Mouse (Mus musculus): ENCODE results near the gene Ywhag.

The Ywhag gene

GRCm38 (mm10) chr5:135951660-135952059, 17.2 kb upstream of the Ywhag start:
- no peak for DNase-seq (ENCODE audit: low spot score in 2 of 2)

- DNase-seq (ENCODE audit: low spot score in 2 of 2): no peak
Observed at GRCm38 (mm10) chr5:135950710-135951412, 16.4 kb upstream of the Ywhag start.

- DNase-seq (ENCODE audit: low spot score in 2 of 2): no peak
Observed at GRCm38 (mm10) chr5:135946621-135947020, 12.2 kb upstream of the Ywhag start.

DNA sequence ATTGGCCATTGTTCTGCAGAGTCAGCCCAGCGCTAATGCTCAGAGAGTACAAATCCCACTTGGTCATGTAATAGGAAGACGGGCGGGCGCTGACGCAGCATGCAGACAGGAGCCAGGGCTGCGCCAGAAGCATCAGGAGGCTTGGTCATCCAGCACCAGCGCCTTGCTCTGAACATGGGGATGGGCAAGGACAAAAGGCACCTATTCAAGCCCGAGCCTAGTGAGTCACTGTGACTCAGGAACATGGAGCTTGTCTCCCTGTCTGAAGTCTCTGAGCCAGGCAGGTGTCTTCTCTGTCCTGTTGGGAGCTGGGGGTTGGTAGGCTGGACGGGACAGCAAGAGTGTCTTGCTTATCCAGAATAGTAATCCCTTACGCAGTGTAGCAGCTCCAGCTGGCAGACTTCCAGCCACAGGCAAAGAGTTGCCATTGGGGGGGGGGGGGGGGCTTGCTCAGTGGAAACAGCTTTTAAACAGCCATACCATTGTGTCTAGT, 11.5 kb upstream of the Ywhag start:
- DNase-seq (ENCODE audit: low spot score in 2 of 2): no peak

- no peak for DNase-seq (ENCODE audit: low spot score in 2 of 2)
Observed at GRCm38 (mm10) chr5:135942710-135943109, 8.3 kb upstream of the Ywhag start.

DNA sequence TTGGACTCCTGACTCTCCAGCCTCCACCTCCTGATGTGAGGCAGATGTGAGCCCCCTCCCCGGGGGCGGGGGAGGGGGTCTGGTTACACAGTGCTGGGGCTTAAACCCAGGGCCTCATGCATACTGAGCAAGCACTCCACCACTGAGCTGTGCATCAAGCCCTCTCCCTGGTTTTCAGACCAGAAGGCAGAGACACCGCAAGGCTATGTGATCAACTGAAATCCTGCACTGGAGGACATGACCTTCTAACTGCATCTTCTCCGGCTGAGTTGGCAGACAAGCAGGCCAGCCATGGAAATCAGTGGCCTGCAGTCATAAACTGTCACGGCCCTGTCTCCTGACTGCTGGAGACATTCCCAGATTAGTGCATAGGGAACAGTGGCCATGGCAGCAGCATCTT, 6.2 kb upstream of the Ywhag start:
- DNase-seq (ENCODE audit: low spot score in 2 of 2): no peak

GRCm38 (mm10) chr5:135935641-135936190, 1.3 kb upstream of the Ywhag start:
- no peak for DNase-seq (ENCODE audit: low spot score in 2 of 2)

GRCm38 (mm10) chr5:135935176-135935523, 734 bp upstream of the Ywhag start:
- DNase-seq (ENCODE audit: low spot score in 2 of 2): no peak

DNA sequence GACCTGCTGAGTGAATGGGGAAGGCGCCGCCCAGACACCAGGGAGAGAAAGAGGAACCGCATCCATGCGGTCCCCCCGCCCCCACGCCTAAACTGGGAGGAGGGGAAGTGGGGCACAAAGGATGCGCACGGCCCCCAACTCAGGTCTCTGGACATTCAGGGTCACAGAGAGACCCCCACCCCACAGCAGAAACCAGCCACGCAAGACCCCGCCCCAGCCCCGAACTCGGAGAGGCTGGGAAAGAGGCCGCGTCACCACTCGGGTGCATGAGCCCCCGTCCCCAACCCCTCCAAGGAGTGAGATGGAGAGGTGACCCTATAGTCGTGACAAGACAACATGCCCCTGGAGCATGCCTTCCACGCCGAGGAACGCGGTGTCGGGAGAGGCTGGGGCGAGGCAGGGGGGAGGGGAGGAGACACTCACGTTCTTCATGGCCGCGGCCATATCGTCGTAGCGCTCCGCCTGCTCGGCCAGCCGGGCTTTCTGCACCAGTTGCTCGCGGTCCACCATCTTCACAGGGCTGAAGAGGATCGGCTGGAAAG, 445 bp downstream of the Ywhag start:
- DNase-seq (ENCODE audit: low spot score in 2 of 2): peak; percentile 59 to 69

DNA sequence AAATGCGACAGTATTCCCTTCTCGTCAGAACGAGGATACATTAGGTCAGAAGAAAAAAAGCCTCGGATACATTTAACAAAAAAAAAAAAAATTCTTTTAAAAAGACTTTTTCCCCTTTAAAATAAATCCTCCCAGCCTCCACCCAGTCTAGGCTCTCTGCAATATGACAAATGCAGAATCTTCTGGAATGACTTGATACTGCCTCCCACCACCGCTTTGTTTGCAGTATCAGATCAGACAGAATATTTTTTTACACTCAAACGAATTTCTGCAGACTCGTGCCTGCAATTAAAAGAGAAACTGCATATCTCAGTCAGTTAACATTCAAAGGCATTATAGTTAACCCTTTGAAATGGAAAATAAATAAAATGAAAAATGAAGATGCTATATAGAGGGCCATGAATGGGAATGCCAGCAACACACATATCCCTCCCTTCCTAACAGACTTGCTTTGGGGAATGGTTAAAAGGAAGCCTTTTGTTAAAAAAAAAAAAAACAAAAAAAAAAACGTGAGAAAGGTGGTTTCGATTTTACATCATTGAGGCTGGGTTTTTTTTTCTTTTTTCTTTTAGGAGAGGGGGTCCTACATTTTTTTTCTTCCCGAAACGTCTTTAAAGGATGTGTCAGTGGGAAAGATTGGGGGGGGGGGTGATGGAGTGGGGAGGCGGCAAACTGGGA, 1.1 kb downstream of the Ywhag start:
- no peak for DNase-seq (ENCODE audit: low spot score in 2 of 2)

- DNase-seq (ENCODE audit: low spot score in 2 of 2): no peak
Observed at GRCm38 (mm10) chr5:135932359-135932758, 2.1 kb downstream of the Ywhag start.

GRCm38 (mm10) chr5:135931526-135931925, 2.9 kb downstream of the Ywhag start:
- DNase-seq (ENCODE audit: low spot score in 2 of 2): peak in 1 of 2 experiments; percentile 65

DNA sequence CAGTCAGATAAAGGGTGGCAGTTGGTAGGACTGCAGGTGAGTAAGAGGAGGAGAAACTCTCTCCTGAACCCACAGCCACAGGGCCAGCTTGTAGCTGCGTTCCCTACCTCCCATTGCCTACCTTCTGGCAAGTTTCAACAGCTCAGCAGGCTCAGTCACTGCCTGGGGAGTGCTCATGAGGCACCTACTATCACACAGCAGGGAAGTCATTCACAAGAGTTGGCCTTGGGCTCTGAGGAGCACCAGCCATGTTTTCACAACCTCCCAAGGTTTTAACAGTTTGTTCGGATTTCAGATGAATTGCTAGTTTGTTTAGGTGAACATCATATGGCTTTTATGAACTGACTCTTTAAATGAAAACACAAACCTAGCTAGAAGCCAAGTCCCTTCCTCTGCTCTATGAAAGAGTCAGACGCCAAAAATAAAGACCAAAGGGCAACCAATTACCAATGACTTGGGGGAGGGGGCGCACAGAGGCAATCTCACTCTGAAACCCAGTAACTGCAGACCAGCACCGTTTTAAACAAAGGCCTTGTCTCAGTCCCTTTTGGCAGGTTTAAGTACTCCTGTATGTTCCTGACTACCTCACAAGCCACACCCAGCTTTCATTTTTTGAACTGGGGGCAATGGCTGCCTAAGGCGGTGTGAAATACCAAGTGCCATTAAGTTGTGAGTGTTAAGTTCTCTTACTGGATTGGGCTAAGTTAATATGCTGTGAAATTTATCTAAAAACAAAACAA, 4.6 kb downstream of the Ywhag start:
- DNase-seq (ENCODE audit: low spot score in 2 of 2): no peak

GRCm38 (mm10) chr5:135923901-135924300, 10.5 kb downstream of the Ywhag start:
- DNase-seq (ENCODE audit: low spot score in 2 of 2): no peak

- no peak for DNase-seq (ENCODE audit: low spot score in 2 of 2)
Observed at GRCm38 (mm10) chr5:135919902-135920301, 14.5 kb downstream of the Ywhag start.

GRCm38 (mm10) chr5:135918593-135918992, 15.8 kb downstream of the Ywhag start:
- no peak for DNase-seq (ENCODE audit: low spot score in 2 of 2)

- DNase-seq (ENCODE audit: low spot score in 2 of 2): no peak
Observed at GRCm38 (mm10) chr5:135918059-135918437, 16.4 kb downstream of the Ywhag start.

GRCm38 (mm10) chr5:135917327-135918058, 16.9 kb downstream of the Ywhag start:
- DNase-seq (ENCODE audit: low spot score in 2 of 2): no peak

DNA sequence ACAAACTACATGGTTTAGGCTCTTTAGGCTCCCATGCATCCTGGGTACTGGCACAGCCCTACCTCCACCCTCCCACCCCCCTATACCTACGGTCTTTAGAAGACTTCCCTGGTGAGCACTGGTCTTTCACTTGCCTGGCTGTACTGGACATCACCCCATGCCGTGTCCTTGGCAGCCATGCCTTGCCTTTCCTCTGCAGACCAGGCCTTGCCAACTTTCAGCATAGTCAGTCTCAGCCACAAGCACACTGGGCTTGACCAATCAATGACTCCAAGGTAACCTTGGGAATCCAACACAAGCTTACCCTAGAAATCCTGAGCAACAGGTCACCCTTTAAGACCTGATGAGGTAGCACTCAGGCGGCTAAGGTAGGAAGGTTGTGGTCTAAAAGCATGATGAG, 17.8 kb downstream of the Ywhag start:
- no peak for DNase-seq (ENCODE audit: low spot score in 2 of 2)

- no peak for DNase-seq (ENCODE audit: low spot score in 2 of 2)
Observed at GRCm38 (mm10) chr5:135916051-135916565, 18.3 kb downstream of the Ywhag start.

GRCm38 (mm10) chr5:135914156-135914555, 20.3 kb downstream of the Ywhag start:
- no peak for DNase-seq (ENCODE audit: low spot score in 2 of 2)

Data from right cerebral cortex, postnatal 36 days (tissue).